Mouse (Mus musculus): ENCODE measurements around the gene Nagpa.
"Not testable (repeated sequence)": the region's sequence is repeated elsewhere in the genome, so short reads cannot be mapped to it uniquely, and the experiment has no call there.

- TF ChIP-seq CTCF (IDR thresholded peaks at IDR 0.05; ENCODE audit: insufficient read depth, low read length); POLR2A (IDR thresholded peaks at IDR 0.05; ENCODE audit: borderline replicate concordance, extremely low read depth, low read depth, low read length): not testable (repeated sequence)
Observed at GRCm38 (mm10) chr16:5228103-5228502, 24.3 kb upstream of the Nagpa start.

All from lung, adult 2 months (tissue).